Mouse (Mus musculus) myocyte (in vitro differentiated cells): Measurements from ENCODE around the gene Rest.

ENCODE experiments used
- E2F4 ChIP-seq: IDR thresholded peaks from one replicate; pipeline ENCODE4 v1.6.1; 2011; ENCODE audit warnings: mild to moderate bottlenecking, control low read depth, moderate library complexity; ENCODE audit not compliant: insufficient read depth
- MAX ChIP-seq: IDR thresholded peaks from one replicate; pipeline ENCODE4 v1.6.1; 2011; ENCODE audit warnings: low read depth, mild to moderate bottlenecking, control low read depth
- MYOD1 ChIP-seq, 3 experiments: IDR thresholded peaks; one replicate each; pipeline ENCODE4 v1.6.1; 2011; ENCODE audit warnings: control low read depth in 2 of 3, low read depth in 2 of 3, mild to moderate bottlenecking in 2 of 3, moderate library complexity in 1 of 3; ENCODE audit not compliant: insufficient read length in 2 of 3, control insufficient read depth in 1 of 3
- POLR2A ChIP-seq: IDR thresholded peaks from one replicate; pipeline ENCODE4 v1.6.1; 2011; ENCODE audit warnings: low read depth, mild to moderate bottlenecking, control low read depth, moderate library complexity; ENCODE audit not compliant: insufficient read length
- POLR2AphosphoS2 ChIP-seq: IDR thresholded peaks from one replicate; pipeline ENCODE4 v1.6.1; 2011; ENCODE audit warnings: low read depth, control low read depth; ENCODE audit not compliant: insufficient read length
- REST ChIP-seq: IDR thresholded peaks from one replicate; pipeline ENCODE4 v1.6.1; 2011; ENCODE audit warnings: mild to moderate bottlenecking, control low read depth, moderate library complexity; ENCODE audit not compliant: insufficient read depth, insufficient read length
- SRF ChIP-seq: IDR thresholded peaks from one replicate; pipeline ENCODE4 v1.6.1; 2011; ENCODE audit warnings: low read depth; ENCODE audit not compliant: control insufficient read depth, insufficient read length
- TCF12 ChIP-seq: IDR thresholded peaks from one replicate; pipeline ENCODE4 v1.6.1; 2011; ENCODE audit warnings: mild to moderate bottlenecking, control low read depth; ENCODE audit not compliant: poor library complexity, insufficient read depth, severe bottlenecking
- TCF3 ChIP-seq: IDR thresholded peaks from one replicate; pipeline ENCODE4 v1.6.1; 2011; ENCODE audit warnings: low read depth, control low read depth; ENCODE audit not compliant: insufficient read length
- USF1 ChIP-seq: IDR thresholded peaks from one replicate; pipeline ENCODE4 v1.6.1; 2011; ENCODE audit warnings: low read depth, mild to moderate bottlenecking, control low read depth, moderate library complexity

DNA sequence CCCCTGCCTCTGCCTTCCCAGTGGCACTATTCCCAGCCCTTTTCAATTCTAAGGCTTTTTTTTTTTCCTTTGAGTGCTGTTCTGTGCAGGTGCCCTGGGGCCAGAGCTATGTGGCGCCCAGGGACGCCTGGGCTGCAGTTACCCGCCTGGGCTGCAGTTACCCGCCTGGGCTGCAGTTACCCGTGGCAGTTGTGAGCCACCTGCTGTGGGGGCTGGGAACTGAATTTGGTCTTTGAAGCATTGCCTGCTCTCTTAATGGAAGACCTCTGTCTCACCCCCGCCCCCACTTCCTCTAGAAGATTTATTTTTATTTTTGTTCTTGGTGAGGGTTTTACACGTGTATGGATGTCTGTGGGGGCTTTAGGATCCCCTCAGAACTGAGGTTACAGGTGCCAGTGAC, 7.9 kb downstream of the Rest start:
- TF ChIP-seq MAX: no peak
- TF ChIP-seq POLR2AphosphoS2: no peak
- no peak for TF ChIP-seq E2F4
- no peak for TF ChIP-seq POLR2A
- TF ChIP-seq SRF: no peak
- TF ChIP-seq USF1: no peak
- no peak for TF ChIP-seq TCF12
- no peak for TF ChIP-seq MYOD1 (IDR thresholded peaks at IDR 0.05; ENCODE audit: control insufficient read depth in 1 of 3, insufficient read length in 2 of 3, low read depth in 2 of 3)
- no peak for TF ChIP-seq REST
- TF ChIP-seq TCF3: no peak
